Mouse (Mus musculus) gastrocnemius, adult 8-10 months (tissue): Measurements from ENCODE around the gene Fgf8. TPM values are rescaled to one million over a fixed set of nuclear protein-coding genes. Genes with fewer than 3 reads are reported as not detected.

Experiments
- DNase-seq, 2 experiments: peaks; one replicate each; pipeline ENCODE4 v3.0.0; 2022; ENCODE audit warnings: low spot score in 2 of 2
- total RNA-seq, 4 experiments: library from RNA; stranded (reverse); gene quantifications; 2 replicates each; pipeline ENCODE4 v1.2.4; 2022

The Fgf8 gene
- total RNA-seq, 4 experiments from 2014 or later = not detected

GRCm38 (mm10) chr19:45730042-45730441 is 12.7 kb downstream of the Fgf8 start:
- DNase-seq = no peak

DNA sequence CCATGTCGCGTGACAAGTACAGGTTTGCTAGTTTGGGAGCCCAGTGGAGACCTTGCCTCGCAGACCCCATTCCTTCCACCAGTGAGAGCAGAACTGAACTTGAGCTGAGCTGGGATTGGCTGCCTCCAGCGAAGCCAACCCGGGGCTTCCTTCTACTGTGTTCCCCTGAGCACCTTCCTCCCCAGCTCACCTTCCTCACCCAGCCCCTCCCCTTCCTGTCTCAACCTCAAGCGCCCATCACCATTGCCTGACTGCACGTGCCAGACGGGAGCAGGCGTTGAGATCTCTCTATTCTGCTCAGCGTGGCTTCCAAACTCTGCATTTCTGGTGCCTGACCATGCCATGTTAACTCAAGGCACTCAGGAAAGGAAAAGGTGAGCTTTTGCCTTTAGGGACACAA is 15.5 kb downstream of the Fgf8 start:
- no peak for DNase-seq

- DNase-seq = no peak
Measured at GRCm38 (mm10) chr19:45725677-45726277, 16.9 kb downstream of the Fgf8 start.

DNA sequence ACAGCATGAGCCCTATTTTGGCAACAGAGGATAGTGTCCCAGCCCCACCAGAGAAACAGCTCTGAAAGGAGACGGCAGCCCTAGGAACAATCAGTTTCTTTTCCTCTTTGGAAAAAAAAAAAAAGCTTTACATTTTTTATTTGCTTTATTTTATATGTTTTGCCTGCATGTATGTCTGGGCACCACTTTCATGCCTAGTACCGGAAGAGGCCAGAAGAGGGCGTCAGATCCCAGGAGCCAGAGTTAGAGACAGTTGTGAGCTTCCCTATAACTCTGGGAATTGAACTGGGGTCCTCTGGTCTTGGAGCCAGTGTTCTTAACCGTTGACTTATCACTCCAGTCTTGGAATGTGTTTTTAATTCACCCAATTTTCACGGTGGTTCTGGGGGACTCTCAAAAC is 20.5 kb downstream of the Fgf8 start:
- no peak for DNase-seq

DNA sequence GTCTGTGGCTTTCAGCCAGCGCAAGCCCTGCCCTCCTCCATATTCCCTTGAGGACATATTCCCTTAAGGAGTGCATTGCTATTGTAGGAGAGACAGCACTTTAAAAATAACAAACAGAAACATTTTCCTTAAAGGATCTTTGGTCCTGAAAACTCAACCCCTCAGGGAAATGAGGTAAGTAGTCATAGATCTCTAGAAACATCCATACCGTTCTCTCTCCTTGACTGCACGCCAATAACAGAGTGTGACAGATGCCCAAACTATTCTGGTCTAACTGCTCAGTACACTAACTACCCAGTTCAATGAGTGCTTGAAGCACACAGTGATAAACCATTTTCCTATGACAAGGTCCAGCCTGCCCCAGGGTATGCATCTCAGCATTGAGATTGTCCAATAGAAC is 24.4 kb downstream of the Fgf8 start:
- no peak for DNase-seq

DNA sequence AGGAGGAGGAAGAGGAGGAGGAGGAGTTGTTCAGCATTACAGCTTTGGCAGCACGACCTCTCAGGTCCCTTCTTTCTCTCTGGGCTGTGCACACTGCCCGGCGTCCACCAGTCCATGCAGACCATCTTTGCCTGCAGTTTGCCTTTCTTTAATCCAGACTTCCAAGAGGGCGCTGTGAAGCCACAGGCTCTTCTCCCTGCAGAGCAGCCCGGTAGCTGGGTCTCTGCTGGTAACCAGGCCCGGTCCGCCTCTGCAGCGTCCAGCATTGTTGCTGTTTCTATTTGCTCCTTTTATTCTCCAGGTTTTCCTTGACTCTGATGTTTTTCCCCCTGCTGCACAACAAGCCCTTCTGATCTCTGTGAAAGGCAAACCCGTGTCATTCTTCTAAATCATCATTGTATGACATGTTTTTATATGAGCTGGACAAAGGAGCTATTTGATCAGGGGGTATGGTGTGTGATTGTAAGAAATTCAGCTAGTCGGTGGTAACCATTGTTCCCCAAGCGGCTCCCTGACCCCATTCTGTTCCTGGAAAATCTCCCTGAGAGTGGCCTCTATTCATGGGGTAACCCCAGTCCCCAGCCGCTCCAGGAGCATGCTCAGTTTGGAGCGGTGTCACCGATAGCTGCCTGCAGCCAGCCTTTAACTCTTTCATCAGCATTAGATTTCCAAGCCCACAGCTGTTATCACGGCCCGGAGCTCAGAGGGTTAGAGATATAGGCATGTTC is 25.1 kb downstream of the Fgf8 start:
- no peak for DNase-seq

GRCm38 (mm10) chr19:45708704-45709103 is 34.0 kb downstream of the Fgf8 start:
- DNase-seq = no peak

DNA sequence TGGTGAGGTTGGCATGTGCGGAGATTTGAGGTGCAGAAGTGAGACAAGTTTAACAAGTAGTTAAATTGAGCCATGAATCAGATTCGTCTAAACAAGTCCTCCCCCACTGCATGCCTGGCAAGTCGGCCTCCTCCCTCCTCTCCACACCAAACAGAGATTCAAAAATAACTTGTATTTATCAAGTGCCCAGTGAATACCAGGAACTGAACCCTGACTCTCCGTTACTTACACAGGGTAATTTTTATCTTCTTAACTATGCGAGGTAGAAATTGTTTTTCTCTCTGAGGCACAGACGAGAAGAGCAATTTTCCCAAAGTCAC is 46.5 kb downstream of the Fgf8 start:
- DNase-seq = no peak

DNA sequence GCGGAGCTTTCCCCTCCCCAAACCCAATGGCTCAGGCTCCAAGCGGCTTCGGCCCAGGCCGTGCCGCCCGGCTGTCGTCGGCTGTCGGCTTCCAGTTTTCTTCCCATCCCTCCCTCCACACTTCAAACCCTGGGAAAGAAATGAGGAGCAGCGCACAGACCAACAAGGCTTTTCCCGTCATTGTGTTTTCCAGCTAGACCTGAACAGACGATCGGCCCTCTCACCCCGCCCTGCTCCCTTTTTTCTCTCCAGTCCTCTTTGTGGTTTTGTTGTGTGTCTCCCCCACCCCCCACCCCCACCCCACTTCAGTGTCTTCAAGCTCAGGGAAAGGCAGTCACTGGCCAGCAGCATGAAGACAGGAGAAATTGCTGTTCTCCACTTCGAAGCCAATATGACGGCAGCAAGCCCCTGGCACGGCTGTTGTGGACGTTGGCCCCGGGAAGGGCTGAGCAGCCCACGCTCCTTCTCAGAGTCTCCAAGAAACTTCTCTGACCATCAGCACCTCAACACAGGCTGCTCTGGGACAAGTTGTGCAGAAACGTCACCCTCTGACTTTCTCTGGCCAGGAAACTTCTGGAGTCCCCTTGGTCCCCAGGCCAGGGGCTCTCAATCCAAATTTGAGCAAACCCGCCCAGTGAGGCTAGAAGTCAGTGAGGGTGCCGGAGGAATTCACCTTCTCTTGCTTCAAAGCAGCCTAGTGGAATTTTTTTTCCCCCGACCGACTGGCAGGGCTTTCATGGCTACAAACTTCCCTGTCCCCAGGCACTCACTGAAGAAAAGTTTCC is 47.0 kb downstream of the Fgf8 start:
- DNase-seq = no peak

- DNase-seq = no peak
Measured at GRCm38 (mm10) chr19:45694056-45694455, 48.7 kb downstream of the Fgf8 start.

DNA sequence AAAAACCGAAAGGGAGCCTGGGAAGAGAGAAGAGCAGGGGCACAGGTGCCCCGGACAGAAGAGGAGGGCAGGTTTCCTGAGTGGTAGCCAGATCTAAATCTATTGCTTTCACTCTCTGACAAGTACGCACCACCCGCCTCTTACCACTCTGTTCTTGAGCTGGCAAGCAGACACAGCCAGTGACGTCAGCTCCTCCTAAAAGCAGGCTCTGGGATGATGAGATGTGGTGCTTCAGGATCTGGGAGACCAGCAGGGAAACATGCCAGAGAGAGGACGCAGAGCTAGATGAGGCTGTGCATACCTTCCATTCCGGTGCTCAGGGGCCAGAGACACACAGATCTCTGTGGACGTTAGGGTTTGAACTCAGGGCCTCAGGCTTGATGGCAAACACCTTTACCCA is 50.5 kb downstream of the Fgf8 start:
- DNase-seq = no peak

DNA sequence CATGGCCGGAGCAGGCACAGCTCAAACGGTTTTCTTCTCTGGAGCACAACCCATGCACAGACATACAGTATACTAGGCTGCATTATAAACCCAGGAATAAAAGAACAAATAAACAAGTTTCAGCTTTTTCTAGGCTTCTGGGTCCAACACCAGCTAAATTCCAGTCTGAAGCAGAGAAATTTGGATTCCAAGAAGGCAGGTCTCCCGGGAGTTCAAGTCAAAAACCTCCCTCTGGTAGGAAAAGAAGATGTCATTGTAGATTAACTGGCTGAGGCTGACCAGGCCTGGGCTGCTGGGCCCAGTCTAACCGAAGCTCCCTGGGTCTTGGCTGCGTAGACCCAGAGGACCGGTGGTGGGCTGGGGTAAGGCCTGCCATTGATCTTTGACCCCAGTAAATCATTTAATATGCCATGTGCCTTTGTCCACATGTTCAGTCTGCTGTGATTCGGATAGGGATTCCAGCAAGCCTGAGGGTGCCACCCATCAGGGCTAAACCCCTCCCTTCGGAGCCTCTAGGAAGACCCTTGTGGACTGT is 51.6 kb downstream of the Fgf8 start:
- no peak for DNase-seq

DNA sequence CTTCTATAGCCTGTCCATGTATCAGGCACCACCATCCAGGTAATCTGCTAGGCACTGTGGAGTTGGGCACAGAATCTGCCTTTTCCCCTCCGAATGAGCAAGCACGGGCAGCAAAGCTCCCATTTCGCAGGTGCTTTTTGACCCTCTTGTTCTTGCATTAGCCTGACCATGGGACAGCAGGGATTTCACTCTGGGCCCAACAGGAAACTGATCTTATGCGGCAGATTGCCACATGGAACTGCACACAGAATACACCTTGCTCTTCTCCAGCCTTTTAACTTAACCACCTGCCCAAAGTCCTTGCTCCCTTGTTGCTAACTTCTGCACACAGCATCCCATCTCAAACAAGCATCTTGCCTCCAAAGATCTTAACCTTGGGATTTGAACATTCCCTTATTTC is 55.7 kb downstream of the Fgf8 start:
- no peak for DNase-seq

Other genes with a start within 250 kb of the Fgf8 start
- gene Poll, start 182.4 kb downstream of the Fgf8 start, total RNA-seq = 10 to 100 TPM; 16.0 to 17.1 (median 16.4) TPM
- 10 to 100 TPM; 15.3 to 18.7 (median 16.5) TPM for gene Gm17018, start 182.3 kb downstream of the Fgf8 start, total RNA-seq
- gene Fbxw4, start 82.6 kb downstream of the Fgf8 start, total RNA-seq = 10 to 100 TPM; 32.9 to 35.7 (median 33.6) TPM
- 10 to 100 TPM; 10.8 to 14.0 (median 12.7) TPM for gene Npm3, start 6.7 kb upstream of the Fgf8 start, total RNA-seq
- 10 to 100 TPM; 32.7 to 43.3 (median 39.8) TPM for gene Mgea5, start 40.9 kb upstream of the Fgf8 start, total RNA-seq
- gene Kcnip2, start 73.1 kb upstream of the Fgf8 start, total RNA-seq = under 1 TPM; 0.39 to 0.78 (median 0.58) TPM